Mouse (Mus musculus): ENCODE data around the gene 4930544D05Rik.

DNA sequence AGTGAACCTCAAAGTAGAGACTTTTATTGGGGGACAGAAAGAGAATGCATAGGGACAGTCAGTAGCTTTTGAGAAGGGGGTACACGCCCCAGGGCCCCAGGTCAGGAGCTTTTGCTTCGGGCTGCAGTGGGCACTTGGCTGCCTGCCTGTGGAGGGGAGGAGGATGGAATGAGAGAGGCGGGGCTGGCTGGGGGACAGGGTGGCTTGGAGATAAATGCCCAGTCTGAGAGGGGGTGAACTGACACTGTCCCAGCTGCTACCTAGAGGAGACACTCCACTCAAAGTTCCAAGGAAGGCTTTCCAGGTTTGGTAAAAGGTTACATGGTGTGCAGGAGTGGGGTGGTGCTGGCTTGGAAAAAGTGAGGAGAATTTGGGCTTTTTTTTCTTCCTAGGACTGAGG, 41.3 kb downstream of the 4930544D05Rik start, which contains the start of gene Eno3:
- TF ChIP-seq CTCF (IDR thresholded peaks at IDR 0.05; ENCODE audit: borderline replicate concordance, insufficient read depth, low read length): no peak
- 0 out of 2 replicates have a peak, but pooled peaks have one; percentile 24 for TF ChIP-seq POLR2A (IDR thresholded peaks at IDR 0.05; ENCODE audit: low read depth, low read length)
